Mouse (Mus musculus) heart, adult 8-10 months (tissue): Measurements from ENCODE around the gene Dnajc4. TPM values are rescaled to one million over a fixed set of nuclear protein-coding genes. Genes with fewer than 3 reads are reported as not detected.

Source experiments
- DNase-seq: peaks from one replicate; pipeline ENCODE4 v3.0.0; 2022; ENCODE audit warnings: low spot score
- total RNA-seq, 4 experiments: library from RNA; stranded (reverse); gene quantifications; 2 replicates each; pipeline ENCODE4 v1.2.4; 2022

Dnajc4 gene
- total RNA-seq, 4 experiments from 2014 or later, result 48.7 to 62.9 (median 53.7) TPM

GRCm38 (mm10) chr19:6948186-6948585 lies 44.2 kb downstream of the Dnajc4 start:
- DNase-seq, result no peak

GRCm38 (mm10) chr19:6947742-6948141 lies 44.6 kb downstream of the Dnajc4 start:
- no peak for DNase-seq

- no peak for DNase-seq
These were observed 48.7 kb downstream of the Dnajc4 start for GRCm38 (mm10) chr19:6943709-6944108.

DNA sequence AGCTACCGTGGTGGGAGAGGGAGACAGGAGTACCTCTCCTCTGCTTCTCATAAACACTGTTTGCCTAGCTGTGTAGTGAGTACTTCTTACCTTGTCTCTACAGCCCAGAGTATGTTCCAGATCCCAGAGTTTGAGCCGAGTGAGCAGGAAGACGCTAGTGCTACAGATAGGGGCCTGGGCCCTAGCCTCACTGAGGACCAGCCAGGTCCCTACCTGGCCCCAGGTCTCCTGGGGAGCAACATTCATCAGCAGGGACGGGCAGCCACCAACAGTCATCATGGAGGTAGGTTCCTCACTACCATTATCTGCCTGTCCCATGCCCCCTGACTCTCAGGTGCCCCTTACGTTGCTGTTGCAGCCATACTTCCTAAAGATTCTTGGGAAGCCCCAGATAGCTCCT lies 49.6 kb downstream of the Dnajc4 start:
- DNase-seq, result no peak

DNA sequence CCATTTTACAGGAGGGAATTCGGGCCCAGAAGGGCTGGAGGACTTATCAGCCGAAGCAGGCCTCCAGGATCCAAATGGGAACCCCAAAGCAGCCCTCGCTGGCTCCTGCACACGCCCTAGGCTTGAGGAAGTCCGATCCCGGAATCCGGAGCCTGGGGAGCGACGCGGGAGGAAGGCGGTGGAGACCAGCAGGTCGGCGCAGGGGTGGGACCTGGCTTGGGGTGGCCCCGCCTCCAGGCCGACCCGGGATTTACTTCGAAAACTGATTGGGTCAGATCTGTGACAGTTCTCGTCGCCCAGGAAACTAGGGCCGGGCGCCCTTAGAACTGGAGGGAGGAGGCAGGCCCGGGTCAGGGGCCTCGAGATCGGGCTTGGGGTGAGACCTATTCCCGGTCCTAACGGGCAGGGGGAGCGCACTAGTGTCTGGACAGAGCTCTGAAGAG lies 50.1 kb downstream of the Dnajc4 start, which contains the start of gene Gpr137:
Gene Gpr137, minus strand, starts transcription at position 232 of the 443 bp plus-strand sequence.
- DNase-seq, result peak; percentile 97

GRCm38 (mm10) chr19:6941372-6942248 lies 50.8 kb downstream of the Dnajc4 start, which contains the start of gene Bad:
Gene Bad, plus strand, starts transcription at chr19:6941861.
- peak; percentile 92 for DNase-seq

GRCm38 (mm10) chr19:6940396-6941351 lies 51.7 kb downstream of the Dnajc4 start:
- no peak for DNase-seq

- no peak for DNase-seq
These were observed 53.0 kb downstream of the Dnajc4 start for GRCm38 (mm10) chr19:6939106-6940002.

Other genes with a start within 250 kb of the Dnajc4 start
- gene Rps6ka4, start 151.9 kb downstream of the Dnajc4 start, total RNA-seq, result 10 to 100 TPM; 15.0 to 20.0 (median 17.5) TPM
- gene Ccdc88b, start 134.4 kb downstream of the Dnajc4 start, total RNA-seq, result under 1 TPM; 0.44 to 0.89 (median 0.66) TPM
- 10 to 100 TPM; 29.9 to 49.7 (median 39.7) TPM for gene Trmt112, start 82.9 kb downstream of the Dnajc4 start, total RNA-seq
- 100 to 1,000 TPM; 620 to 842 (median 766) TPM for gene Prdx5, start 82.5 kb downstream of the Dnajc4 start, total RNA-seq
- gene Esrra, start 70.8 kb downstream of the Dnajc4 start, total RNA-seq, result 100 to 1,000 TPM; 153 to 180 (median 168) TPM
- not detected for gene Catsperz, start 67.2 kb downstream of the Dnajc4 start, total RNA-seq
- not detected for gene Kcnk4, start 58.1 kb downstream of the Dnajc4 start, total RNA-seq
- 10 to 100 TPM; 19.5 to 23.8 (median 21.3) TPM for gene Bad, start 50.7 kb downstream of the Dnajc4 start, total RNA-seq
- 10 to 100 TPM; 33.4 to 37.4 (median 35.7) TPM for gene Gpr137, start 50.1 kb downstream of the Dnajc4 start, total RNA-seq
- 100 to 1,000 TPM in 1 of 4 experiments, 10 to 100 TPM in 3; 75.4 to 112 (median 91.3) TPM for gene Ppp1r14b, start 17.6 kb downstream of the Dnajc4 start, total RNA-seq
- gene Plcb3, start 16.1 kb downstream of the Dnajc4 start, total RNA-seq, result 10 to 100 TPM; 15.6 to 16.2 (median 15.6) TPM
- gene Fkbp2, start 12.1 kb downstream of the Dnajc4 start, total RNA-seq, result 10 to 100 TPM; 17.2 to 23.1 (median 20.9) TPM
- gene Vegfb, start 4.9 kb downstream of the Dnajc4 start, total RNA-seq, result 100 to 1,000 TPM; 488 to 525 (median 495) TPM
- 10 to 100 TPM; 26.8 to 34.4 (median 29.9) TPM for gene Nudt22, start 3.5 kb upstream of the Dnajc4 start, total RNA-seq
- 10 to 100 TPM; 26.1 to 30.5 (median 27.3) TPM for gene Trpt1, start 3.6 kb upstream of the Dnajc4 start, total RNA-seq
- gene Fermt3, start 26.9 kb upstream of the Dnajc4 start, total RNA-seq, result 1 to 10 TPM; 3.3 to 9.6 (median 4.4) TPM
- gene Stip1, start 47.4 kb upstream of the Dnajc4 start, total RNA-seq, result 100 to 1,000 TPM in 3 of 4 experiments, 10 to 100 TPM in 1; 96.7 to 125 (median 109) TPM
- gene Macrod1, start 64.2 kb upstream of the Dnajc4 start, total RNA-seq, result 100 to 1,000 TPM; 318 to 340 (median 328) TPM
- 1 to 10 TPM in 3 of 4 experiments, under 1 TPM in 1; 0.92 to 2.0 (median 1.4) TPM for gene Flrt1, start 113.2 kb upstream of the Dnajc4 start, total RNA-seq
- 10 to 100 TPM; 62.2 to 71.6 (median 68.0) TPM for gene Otub1, start 213.7 kb upstream of the Dnajc4 start, total RNA-seq
- 100 to 1,000 TPM; 406 to 459 (median 432) TPM for gene Cox8a, start 225.0 kb upstream of the Dnajc4 start, total RNA-seq
- 10 to 100 TPM; 11.7 to 21.1 (median 17.1) TPM for gene Naa40, start 248.6 kb upstream of the Dnajc4 start, total RNA-seq